Mouse (Mus musculus) C2C12 (cell line): Measurements from ENCODE around the gene Txndc2. TPM values are rescaled to one million over a fixed set of nuclear protein-coding genes. Genes with fewer than 3 reads are reported as not detected.

Experiments
- H3K27me3 ChIP-seq: one replicate; pipeline ENCODE4 v1.6.1; 2011; ENCODE audit not compliant: control insufficient read depth, insufficient read depth, insufficient read length
- H3K36me3 ChIP-seq: one replicate; pipeline ENCODE4 v1.6.1; 2011; ENCODE audit not compliant: control insufficient read depth, insufficient read depth
- H3K4me3 ChIP-seq: one replicate; pipeline ENCODE4 v1.5.1; 2011; ENCODE audit warnings: mild to moderate bottlenecking, control low read depth; ENCODE audit not compliant: poor library complexity, insufficient read depth, severe bottlenecking
- H3K79me2 ChIP-seq: one replicate; pipeline ENCODE4 v1.6.1; 2011; ENCODE audit not compliant: control insufficient read depth, insufficient read depth
- H3K79me3 ChIP-seq: one replicate; pipeline ENCODE4 v1.6.1; 2011; ENCODE audit warnings: low read depth, control low read depth
- H3ac ChIP-seq: one replicate; pipeline ENCODE3; 2011; ENCODE audit warnings: low read depth; ENCODE audit not compliant: control insufficient read depth, insufficient read length
- CEBPB ChIP-seq: IDR thresholded peaks from one replicate; pipeline ENCODE4 v1.6.1; 2011; ENCODE audit warnings: low read depth, mild to moderate bottlenecking, control low read depth, moderate library complexity
- CTCF ChIP-seq: IDR thresholded peaks from one replicate; pipeline ENCODE4 v1.5.1; 2011; ENCODE audit not compliant: control insufficient read depth, insufficient read depth, insufficient read length
- FOSL1 ChIP-seq: IDR thresholded peaks from one replicate; pipeline ENCODE4 v1.8.0; 2011; ENCODE audit warnings: mild to moderate bottlenecking, low read length; ENCODE audit not compliant: poor library complexity, insufficient read depth, severe bottlenecking
- MAX ChIP-seq: IDR thresholded peaks from one replicate; pipeline ENCODE4 v1.6.1; 2011; ENCODE audit warnings: mild to moderate bottlenecking, control low read depth
- MYOD1 ChIP-seq: IDR thresholded peaks from one replicate; pipeline ENCODE4 v1.6.1; 2011; ENCODE audit warnings: low read depth; ENCODE audit not compliant: control insufficient read depth, insufficient read length
- MYOG ChIP-seq: IDR thresholded peaks from one replicate; pipeline ENCODE4 v1.6.1; 2011; ENCODE audit not compliant: control insufficient read depth, insufficient read length; ENCODE audit errors: extremely low read depth
- USF1 ChIP-seq: IDR thresholded peaks from one replicate; pipeline ENCODE4 v1.6.1; 2011; ENCODE audit warnings: low read depth, mild to moderate bottlenecking, control low read depth, moderate library complexity
- polyA plus RNA-seq: library from polyadenylated mRNA; unstranded; fragments of >200 nt; fragmentation: generic; extraction: Trizol; gene quantifications from one replicate; pipeline ENCODE4 v1.2.1, GENCODE M21; 2012; ENCODE audit warnings: missing spikeins

Txndc2 gene
- polyA plus RNA-seq, 1 experiment = 0.12 TPM

- Histone ChIP-seq H3ac (no peak overlapping the region), H3K79me2 (peaks cover 18% of the 10 kb centered on the region), H3K27me3 (no peaks in the 10 kb centered on the region), H3K79me3 (peaks cover 9% of the 10 kb centered on the region), H3K36me3 (peaks cover 30% of the 10 kb centered on the region), H3K4me3 (no peak overlapping the region)
- TF ChIP-seq MYOD1 (no peak), MAX (no peak), CEBPB (no peak), CTCF (no peak)
Observed at GRCm38 (mm10) chr17:65669061-65669460, 27.1 kb upstream of the Txndc2 start.

GRCm38 (mm10) chr17:65667792-65668191 is 25.8 kb upstream of the Txndc2 start:
- Histone ChIP-seq H3K79me2 (peaks cover 28% of the 10 kb centered on the region), H3K79me3 (peaks cover 12% of the 10 kb centered on the region), H3K27me3 (no peaks in the 10 kb centered on the region), H3K4me3 (no peak overlapping the region), H3K36me3 (peaks cover 25% of the 10 kb centered on the region), H3ac (no peak overlapping the region)
- TF ChIP-seq FOSL1 (no peak), CTCF (no peak), USF1 (no peak), MYOG (no peak), MYOD1 (no peak), MAX (no peak), CEBPB (no peak)

- Histone ChIP-seq H3ac (no peak overlapping the region), H3K27me3 (no peaks in the 10 kb centered on the region), H3K79me2 (peaks cover 37% of the 10 kb centered on the region), H3K79me3 (peaks cover 15% of the 10 kb centered on the region), H3K36me3 (peaks cover 25% of the 10 kb centered on the region), H3K4me3 (no peak overlapping the region)
- TF ChIP-seq USF1 (peak; percentile 57), MAX (peak; percentile 15), CEBPB (no peak), CTCF (no peak), FOSL1 (peak; percentile 24), MYOD1 (peak; percentile 97), MYOG (no peak)
Observed at GRCm38 (mm10) chr17:65666388-65667161, 24.6 kb upstream of the Txndc2 start.

GRCm38 (mm10) chr17:65665786-65666387 is 23.9 kb upstream of the Txndc2 start:
- TF ChIP-seq CEBPB = no peak
- no peak for TF ChIP-seq CTCF
- no peak for TF ChIP-seq FOSL1
- TF ChIP-seq MAX = no peak
- Histone ChIP-seq H3K79me2 (peaks cover 37% of the 10 kb centered on the region), H3K4me3 (no peak overlapping the region), H3ac (no peak overlapping the region), H3K79me3 (peaks cover 15% of the 10 kb centered on the region), H3K36me3 (peaks cover 19% of the 10 kb centered on the region), H3K27me3 (no peaks in the 10 kb centered on the region)

- Histone ChIP-seq H3K79me3 (peaks cover 15% of the 10 kb centered on the region), H3K27me3 (no peaks in the 10 kb centered on the region), H3K4me3 (no peak overlapping the region), H3K79me2 (peaks cover 44% of the 10 kb centered on the region), H3K36me3 (peaks cover 19% of the 10 kb centered on the region), H3ac (peak overlapping the region; percentile 13)
- TF ChIP-seq MAX = peak; percentile 43
- peak; percentile 17 for TF ChIP-seq MYOD1
- TF ChIP-seq USF1 = no peak
Observed at GRCm38 (mm10) chr17:65663329-65664078, 21.5 kb upstream of the Txndc2 start.
